Mouse (Mus musculus) forebrain, embryonic 11.5 days (tissue): ENCODE results near the gene Hs3st4. TPM values are rescaled to one million over a fixed set of nuclear protein-coding genes. Genes with fewer than 3 reads are reported as not detected.

Experiments
- ATAC-seq: fragments of 200-750 bp; cut with Nextera tagmentation; replicated peaks from 2 replicates; pipeline ENCODE4 v1.8.0; 2017; ENCODE audit warnings: moderate TSS enrichment; ENCODE audit not compliant: low FRiP score
- DNase-seq: peaks from one replicate; pipeline ENCODE4 v3.0.0-alpha.2; 2017; ENCODE audit warnings: low spot score
- H3K27ac ChIP-seq: fragments of 300-500 bp; sonication (generic); 2 replicates; pipeline ENCODE4 v1.5.1; 2014; ENCODE audit warnings: low read depth, low read length
- H3K27me3 ChIP-seq: fragments of 300-500 bp; sonication (generic); 2 replicates; pipeline ENCODE4 v1.6.1; 2014; ENCODE audit warnings: mild to moderate bottlenecking, low read length, mixed read lengths; ENCODE audit not compliant: control insufficient read depth, insufficient read depth
- H3K36me3 ChIP-seq: fragments of 300-500 bp; sonication (generic); 2 replicates; pipeline ENCODE4 v1.6.1; 2014; ENCODE audit warnings: mild to moderate bottlenecking, low read length, moderate library complexity, mixed read lengths; ENCODE audit not compliant: control insufficient read depth, insufficient read depth
- H3K4me1 ChIP-seq: fragments of 300-500 bp; sonication (generic); replicated peaks from 2 replicates; pipeline ENCODE4 v1.6.1; 2014; ENCODE audit warnings: low read length, mixed read lengths; ENCODE audit not compliant: control insufficient read depth, insufficient read depth
- H3K4me2 ChIP-seq: fragments of 300-500 bp; sonication (generic); 2 replicates; pipeline ENCODE4 v1.6.1; 2014; ENCODE audit warnings: low read depth, mild to moderate bottlenecking, low read length, moderate library complexity, mixed read lengths; ENCODE audit not compliant: severe bottlenecking
- H3K4me3 ChIP-seq: fragments of 300-500 bp; sonication (generic); 2 replicates; pipeline ENCODE4 v1.5.1; 2014; ENCODE audit warnings: low read depth, low read length
- H3K9ac ChIP-seq: fragments of 300-500 bp; sonication (generic); 2 replicates; pipeline ENCODE4 v1.6.1; 2014; ENCODE audit warnings: low read length
- H3K9me3 ChIP-seq: fragments of 300-500 bp; sonication (generic); 2 replicates; pipeline ENCODE4 v1.6.1; 2016; ENCODE audit warnings: low read length, mixed read lengths; ENCODE audit not compliant: control insufficient read depth
- WGBS: fragments of 180-500 bp; shearing (Covaris S2); extraction: QIAGEN DNeasy Blood & Tissue Kit; methylation state at CpG from one replicate; pipeline ENCODE4 v1.1.7; 2014; 5-methylcytosine and 5-hydroxymethylcytosine counted together
- polyA plus RNA-seq: library from polyadenylated mRNA; unstranded; fragments of >200 nt; fragmentation: Nextera tagmentation; extraction: Ambion mirVana; gene quantifications from 2 replicates; pipeline ENCODE4 v1.2.1, GENCODE M21; 2014

Hs3st4 gene
- polyA plus RNA-seq, 1 experiment from 2014 or later = 0.11 TPM

DNA sequence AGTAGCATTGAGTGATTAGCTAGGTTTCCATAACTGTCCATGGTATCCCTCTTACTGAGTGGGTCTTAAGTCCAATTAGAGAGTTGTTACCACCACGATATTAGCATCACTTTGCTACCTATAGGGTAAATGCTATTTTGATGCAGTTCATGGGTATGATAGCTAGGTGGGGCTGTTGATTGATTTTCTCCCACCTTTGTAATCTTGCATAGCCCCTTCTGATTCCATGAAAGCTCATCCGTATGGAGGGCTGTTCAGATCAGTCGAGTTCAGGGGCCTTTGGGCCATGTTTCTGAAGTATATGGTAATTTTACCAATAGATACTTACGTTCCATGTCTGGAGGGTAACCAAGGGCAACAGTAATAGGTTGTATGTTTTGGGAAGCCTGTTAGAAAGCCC, 400.8 kb downstream of the Hs3st4 start:
- Histone ChIP-seq H3K9ac (no peak overlapping the region), H3K4me3 (no peak overlapping the region), H3K36me3 (no peaks in the 10 kb centered on the region), H3K27me3 (no peaks in the 10 kb centered on the region), H3K4me2 (no peak overlapping the region), H3K4me1 (no peaks in the 10 kb centered on the region), H3K27ac (no peak overlapping the region), H3K9me3 (no peaks in the 10 kb centered on the region)
- DNase-seq (no peak), ATAC-seq (peak; percentile 44; the same call in 1 of the 2 replicates)
- 32% methylated on average over 4 of the region's 4 CpGs for WGBS

DNA sequence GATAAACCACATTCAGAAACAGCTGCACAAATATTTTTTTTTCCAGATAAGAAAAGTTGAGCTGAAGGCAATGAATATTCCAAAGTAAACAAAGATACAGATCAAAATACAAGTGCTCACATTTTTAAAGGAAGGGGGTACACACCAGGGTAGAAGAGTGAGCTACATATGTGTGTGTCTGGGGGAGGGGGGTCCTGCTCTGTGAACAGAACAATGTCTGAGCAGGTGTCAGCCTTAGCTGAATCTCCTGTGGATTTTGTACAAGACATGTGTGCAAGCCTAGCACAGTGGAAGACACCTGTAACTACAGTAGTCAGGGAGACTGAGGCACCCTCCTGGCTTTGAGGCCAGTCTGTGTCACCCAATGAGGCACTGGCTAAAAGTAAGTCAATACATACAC, 416.5 kb downstream of the Hs3st4 start:
- no peak overlapping the region for H3K4me2 ChIP-seq

DNA sequence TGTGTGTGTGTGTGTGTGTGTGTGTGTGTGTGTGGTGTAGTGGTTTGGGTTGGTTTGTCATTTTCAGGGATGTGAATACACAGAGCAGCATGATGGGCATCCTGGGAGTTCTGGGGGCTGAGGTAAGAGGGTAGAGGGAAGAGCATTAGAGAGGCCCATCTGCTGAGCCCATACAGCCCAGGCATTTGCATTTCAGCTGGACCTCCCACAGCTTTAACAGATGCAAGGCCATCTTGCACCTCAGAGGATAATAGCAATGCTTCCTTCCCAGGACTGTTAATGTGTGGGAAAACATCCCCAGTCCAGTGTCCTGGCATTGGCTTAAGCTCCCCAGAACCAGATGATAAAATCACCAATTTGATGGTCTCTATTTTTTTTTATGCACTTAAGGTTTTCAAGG, 444.3 kb downstream of the Hs3st4 start:
- H3K4me3 ChIP-seq = no peak overlapping the region
- no peaks in the 10 kb centered on the region for H3K27me3 ChIP-seq
- no peak overlapping the region for H3K27ac ChIP-seq
- H3K36me3 ChIP-seq = no peaks in the 10 kb centered on the region
- no peak overlapping the region for H3K9ac ChIP-seq
- ATAC-seq = no peak
- H3K4me2 ChIP-seq = no peak overlapping the region
- no peaks in the 10 kb centered on the region for H3K4me1 ChIP-seq
- no peaks in the 10 kb centered on the region for H3K9me3 ChIP-seq
- DNase-seq = no peak

More for the DNA sequence above, 416.5 kb downstream of the Hs3st4 start:
- Histone ChIP-seq H3K9me3 (no peaks in the 10 kb centered on the region), H3K27me3 (no peaks in the 10 kb centered on the region), H3K36me3 (no peaks in the 10 kb centered on the region), H3K4me1 (no peaks in the 10 kb centered on the region), H3K9ac (no peak overlapping the region), H3K27ac (no peak overlapping the region), H3K4me3 (no peak overlapping the region)
- ATAC-seq (no peak), DNase-seq (no peak)
